Mouse (Mus musculus) gastrocnemius, postnatal 14 days (tissue): Measurements from ENCODE around the gene Ndufb4. TPM values are rescaled to one million over a fixed set of nuclear protein-coding genes. Genes with fewer than 3 reads are reported as not detected.
"Not testable (repeated sequence)": the region's sequence is repeated elsewhere in the genome, so short reads cannot be mapped to it uniquely, and the experiment has no call there.

ENCODE experiments used
- DNase-seq: peaks from one replicate; pipeline ENCODE4 v3.0.0; 2021; ENCODE audit warnings: mixed read lengths
- intact Hi-C: fragments of 180-260 bp; cut with DNase I; formaldehyde crosslinking; loops from one replicate; pipeline ENCODE4 v1.15.1; 2025; ENCODE audit warnings: low total_unique reads
- total RNA-seq, 2 experiments: library from RNA; stranded (reverse); gene quantifications; 2 replicates each; pipeline ENCODE4 v1.2.3; 2021

Ndufb4 gene
- total RNA-seq, 2 experiments from 2014 or later, result 142 to 157 TPM

GRCm38 (mm10) chr16:37645799-37646198 is 8.5 kb downstream of the Ndufb4 start:
- intact Hi-C loops, result no loop called here
- no peak for DNase-seq

- DNase-seq, result no peak
- intact Hi-C loops, result no loop called here
Measured at GRCm38 (mm10) chr16:37645211-37645610, 9.0 kb downstream of the Ndufb4 start.

- intact Hi-C loops, result no loop called here
- no peak for DNase-seq
Measured at GRCm38 (mm10) chr16:37644486-37644885, 9.8 kb downstream of the Ndufb4 start.

GRCm38 (mm10) chr16:37640522-37640921 is 13.7 kb downstream of the Ndufb4 start:
- intact Hi-C loops, DNase-seq: not testable (repeated sequence)

GRCm38 (mm10) chr16:37637802-37638201 is 16.5 kb downstream of the Ndufb4 start:
- intact Hi-C loops, result no loop called here
- no peak for DNase-seq

- intact Hi-C loops, result no loop called here
- no peak for DNase-seq
Measured at GRCm38 (mm10) chr16:37636107-37636506, 18.1 kb downstream of the Ndufb4 start.

- no peak for DNase-seq
- intact Hi-C loops, result no loop called here
Measured at GRCm38 (mm10) chr16:37635095-37635494, 19.2 kb downstream of the Ndufb4 start.

- intact Hi-C loops, result no loop called here
- DNase-seq, result no peak
Measured at GRCm38 (mm10) chr16:37634578-37634977, 19.7 kb downstream of the Ndufb4 start.

- intact Hi-C loops, result no loop called here
- no peak for DNase-seq
Measured at GRCm38 (mm10) chr16:37629011-37629410, 25.2 kb downstream of the Ndufb4 start.

- intact Hi-C loops, result no loop called here
Measured at GRCm38 (mm10) chr16:37628336-37628735, 25.9 kb downstream of the Ndufb4 start.

GRCm38 (mm10) chr16:37626388-37626949 is 27.8 kb downstream of the Ndufb4 start:
- DNase-seq, result no peak
- intact Hi-C loops, result no loop called here

More at GRCm38 (mm10) chr16:37628336-37628735, 25.9 kb downstream of the Ndufb4 start:
- no peak for DNase-seq

GRCm38 (mm10) chr16:37622919-37623318 is 31.3 kb downstream of the Ndufb4 start:
- DNase-seq, result no peak
- intact Hi-C loops, result no loop called here

- intact Hi-C loops, result no loop called here
- no peak for DNase-seq
Measured at GRCm38 (mm10) chr16:37622403-37622802, 31.9 kb downstream of the Ndufb4 start.

- DNase-seq, result peak; percentile 6
- intact Hi-C loops, result no loop called here
Measured at GRCm38 (mm10) chr16:37617695-37618094, 36.6 kb downstream of the Ndufb4 start.

- DNase-seq, result no peak
- intact Hi-C loops, result no loop called here
Measured at GRCm38 (mm10) chr16:37616104-37616503, 38.1 kb downstream of the Ndufb4 start.

- intact Hi-C loops, result no loop called here
- DNase-seq, result no peak
Measured at GRCm38 (mm10) chr16:37615429-37615828, 38.8 kb downstream of the Ndufb4 start.

- DNase-seq, result no peak
- intact Hi-C loops, result no loop called here
Measured at GRCm38 (mm10) chr16:37614540-37614939, 39.7 kb downstream of the Ndufb4 start.

- intact Hi-C loops, result no loop called here
- DNase-seq, result no peak
Measured at GRCm38 (mm10) chr16:37612013-37612412, 42.2 kb downstream of the Ndufb4 start.

- no peak for DNase-seq
- intact Hi-C loops, result no loop called here
Measured at GRCm38 (mm10) chr16:37611072-37611471, 43.2 kb downstream of the Ndufb4 start.

- intact Hi-C loops, result no loop called here
- no peak for DNase-seq
Measured at GRCm38 (mm10) chr16:37610333-37610732, 43.9 kb downstream of the Ndufb4 start.

- intact Hi-C loops, result no loop called here
- no peak for DNase-seq
Measured at GRCm38 (mm10) chr16:37604243-37604642, 50.0 kb downstream of the Ndufb4 start.

- intact Hi-C loops, result no loop called here
- DNase-seq, result no peak
Measured at GRCm38 (mm10) chr16:37603431-37603830, 50.8 kb downstream of the Ndufb4 start.
